Mouse (Mus musculus) embryo, embryonic 9.5 days (tissue): Measurements from ENCODE around the gene Gm27021.

Source experiments
- DNase-seq: peaks from one replicate; pipeline ENCODE4 v3.0.0-alpha.2; 2017; ENCODE audit errors: extremely low spot score

Gene Gm27021

DNA sequence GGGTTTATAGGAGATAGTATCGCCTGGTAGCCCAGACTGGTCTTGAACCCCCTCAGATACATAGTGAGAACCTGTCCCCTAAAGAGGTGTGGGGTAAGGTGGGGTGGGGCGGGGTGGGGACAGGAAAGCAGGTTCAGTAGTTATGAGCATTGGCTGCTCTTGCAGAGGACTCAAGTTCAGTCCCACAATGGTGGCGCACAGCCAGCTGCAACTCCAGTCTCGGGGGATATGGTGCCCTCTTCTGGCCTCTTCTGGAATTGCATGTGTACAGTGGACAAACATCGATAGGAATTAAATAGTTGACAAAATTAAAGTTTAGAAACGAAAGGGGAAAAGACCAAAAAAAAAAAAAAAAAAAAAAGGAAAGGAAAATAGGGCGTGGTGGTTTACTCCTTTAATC lies 68.4 kb downstream of the Gm27021 start:
- DNase-seq = peak; percentile 52

DNA sequence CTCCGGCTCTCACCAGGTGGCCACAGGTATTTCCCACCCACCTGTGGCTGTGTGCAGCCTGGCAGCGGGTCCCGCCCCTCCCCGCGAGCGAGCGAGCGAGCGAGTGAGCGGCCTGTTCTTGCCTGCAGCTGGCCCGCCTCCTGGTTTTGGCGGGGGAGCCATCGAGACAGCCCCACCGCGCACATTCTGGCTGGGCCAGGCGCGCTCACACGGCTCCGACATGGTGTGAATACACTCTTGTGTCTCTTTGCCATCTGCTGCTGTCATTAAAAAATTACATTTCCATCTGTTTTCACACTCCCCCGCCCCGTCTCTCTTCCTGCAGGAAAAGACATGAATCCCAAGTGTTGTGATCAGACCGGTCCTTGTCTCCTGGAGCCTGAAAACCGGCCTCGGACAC lies 69.3 kb downstream of the Gm27021 start:
- DNase-seq = no peak

DNA sequence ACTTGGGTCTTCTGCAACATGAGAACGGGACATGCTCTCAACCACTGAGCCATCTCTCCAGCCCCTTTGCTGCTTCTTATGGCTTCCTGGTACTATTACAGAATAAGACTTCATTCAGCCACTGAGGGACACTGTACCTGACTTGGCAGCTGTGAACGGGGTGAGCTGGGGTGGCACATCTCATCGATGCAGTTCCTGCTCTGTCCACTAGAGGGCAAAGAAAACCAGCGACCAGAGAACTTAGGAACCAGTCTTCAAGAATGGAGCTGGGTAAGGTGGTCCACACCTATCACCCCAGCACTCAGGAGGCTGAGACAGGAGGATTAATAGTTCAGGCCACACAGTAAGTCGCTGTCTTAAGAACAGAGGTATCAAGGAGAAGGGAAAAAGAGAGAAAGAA lies 71.9 kb downstream of the Gm27021 start:
- peak; percentile 75 for DNase-seq

DNA sequence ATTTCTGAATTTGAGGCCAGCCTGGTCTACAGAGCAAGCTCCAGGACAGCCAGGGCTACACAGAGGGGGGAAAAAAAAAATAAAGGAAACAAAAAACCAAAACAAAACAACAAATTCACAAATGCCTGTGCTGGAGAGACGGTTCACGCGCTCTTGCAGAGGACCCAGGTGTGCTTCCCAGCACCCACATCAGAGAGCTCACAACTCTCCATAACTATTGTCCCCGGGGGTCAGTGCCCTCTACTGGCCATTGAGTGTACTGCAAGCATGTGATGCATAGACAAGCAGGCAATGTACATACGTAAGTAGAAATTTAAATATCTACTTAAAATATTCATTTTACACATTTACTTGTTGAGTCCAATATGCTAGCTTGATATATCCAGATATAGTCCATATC lies 73.3 kb downstream of the Gm27021 start:
- DNase-seq = no peak

DNA sequence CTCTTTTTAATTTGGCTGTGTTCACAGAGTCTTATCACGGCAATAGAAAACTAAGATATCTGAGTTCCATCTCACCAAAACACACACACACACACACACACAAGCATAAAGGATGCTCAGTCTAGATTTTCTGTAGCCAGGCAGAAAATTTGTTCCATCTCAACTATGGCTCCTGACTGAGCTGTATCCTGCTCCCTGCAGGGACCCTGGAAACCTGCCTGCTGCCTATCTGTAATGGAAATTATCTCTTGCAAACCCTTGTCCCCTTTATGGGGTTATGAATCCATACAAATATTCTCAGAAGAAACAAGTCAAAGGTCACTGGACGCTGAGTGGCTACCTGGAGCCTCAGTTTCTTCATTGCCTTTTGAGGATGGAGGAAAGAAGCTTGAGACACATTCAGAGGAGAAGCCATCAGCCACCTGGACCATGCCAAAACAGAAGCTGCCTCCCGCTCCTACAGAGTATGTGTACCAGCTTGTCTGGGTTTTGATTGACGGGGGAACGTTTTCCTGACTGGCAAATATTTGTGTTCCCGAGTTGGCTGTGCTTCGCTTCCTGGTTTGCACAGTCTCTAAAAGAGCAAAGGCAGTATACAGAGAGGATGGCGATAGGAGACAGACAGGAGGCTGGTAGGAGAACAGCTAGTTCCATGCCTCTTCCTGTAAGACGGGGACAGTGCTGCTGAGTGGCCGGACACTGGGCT lies 76.1 kb downstream of the Gm27021 start:
- no peak for DNase-seq

DNA sequence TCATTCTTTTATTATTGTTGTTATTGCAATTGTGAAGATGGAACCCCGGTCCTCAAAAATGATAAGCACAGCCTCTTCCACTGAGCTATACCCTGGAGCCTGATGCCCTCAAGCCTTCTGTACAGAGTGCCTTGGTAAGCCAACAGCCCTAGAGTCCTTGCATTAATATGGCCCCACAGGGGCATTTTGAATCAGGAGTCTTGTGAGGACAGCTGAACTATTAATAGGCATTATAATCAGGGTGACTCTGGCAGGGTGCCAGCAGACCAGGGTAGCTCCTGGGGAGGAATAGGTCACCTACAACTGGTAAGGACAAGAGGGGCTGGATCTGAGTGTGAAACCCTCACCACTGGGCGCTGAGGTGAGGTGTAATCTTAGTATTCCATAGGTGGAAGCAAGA lies 78.0 kb downstream of the Gm27021 start:
- no peak for DNase-seq

DNA sequence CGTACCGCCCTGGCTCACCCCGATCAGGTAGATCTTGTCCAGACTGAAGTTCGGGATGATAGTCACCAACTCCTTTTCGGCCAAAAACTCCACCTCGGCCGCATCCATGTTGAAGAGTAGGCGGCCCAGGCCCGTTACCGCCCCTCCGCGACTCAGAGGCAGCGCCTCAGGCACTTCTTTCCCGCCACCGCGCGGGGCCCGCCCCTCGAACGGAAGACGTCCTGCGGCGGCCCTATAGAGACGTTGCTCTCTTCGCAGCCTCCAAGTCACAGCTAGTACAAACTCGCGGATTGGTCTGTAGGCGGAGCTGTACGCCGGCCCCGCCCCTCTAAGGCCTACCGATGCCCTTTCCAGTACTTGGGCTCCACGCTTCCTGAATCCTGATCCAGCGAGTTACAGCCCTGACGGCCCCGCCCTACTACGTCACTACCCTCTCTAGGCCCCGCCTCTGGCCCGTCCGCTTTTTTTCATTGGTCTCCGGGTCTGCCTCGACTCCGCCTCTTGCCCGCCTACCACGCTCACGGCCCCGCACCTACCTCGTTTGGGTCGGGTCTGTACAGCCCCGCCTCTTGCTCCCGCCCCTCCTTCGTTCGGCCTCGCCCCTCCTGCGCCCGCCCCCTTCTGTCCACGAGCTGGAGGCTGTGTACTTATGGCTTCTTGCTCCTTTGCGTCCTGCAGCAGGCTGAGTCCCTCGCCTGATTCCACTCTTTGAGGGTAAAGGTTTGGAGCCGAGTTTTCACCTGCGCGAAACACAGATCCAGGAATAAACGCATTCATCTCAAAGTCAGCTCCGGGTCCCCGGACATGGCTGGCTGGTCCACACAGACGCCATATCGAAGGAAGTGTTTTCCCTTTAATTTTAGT lies 78.7 kb downstream of the Gm27021 start, which contains the start of gene Gins2:
TSS of gene Gins2 (minus strand) at position 397 of the 864 bp plus-strand sequence.
- peak; percentile 100 for DNase-seq

DNA sequence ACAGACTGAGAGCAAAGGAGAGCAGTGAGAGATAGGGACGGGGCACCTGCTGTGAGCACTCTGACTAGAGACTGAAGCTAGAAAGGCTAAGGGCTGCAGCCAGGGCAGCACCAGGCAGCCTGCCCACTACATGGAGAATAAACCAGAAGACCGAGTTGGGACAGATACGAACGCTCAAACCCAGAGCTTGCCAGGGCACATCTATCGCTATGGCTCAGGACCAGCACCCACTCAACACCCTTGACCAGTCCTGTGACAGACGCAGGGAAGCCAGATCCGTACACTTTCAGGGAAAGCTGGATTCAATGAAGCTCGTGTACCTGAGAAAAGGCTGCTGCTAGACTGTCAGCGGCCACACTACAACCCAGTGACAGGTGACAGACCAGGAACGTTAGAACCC lies 82.4 kb downstream of the Gm27021 start:
- no peak for DNase-seq

DNA sequence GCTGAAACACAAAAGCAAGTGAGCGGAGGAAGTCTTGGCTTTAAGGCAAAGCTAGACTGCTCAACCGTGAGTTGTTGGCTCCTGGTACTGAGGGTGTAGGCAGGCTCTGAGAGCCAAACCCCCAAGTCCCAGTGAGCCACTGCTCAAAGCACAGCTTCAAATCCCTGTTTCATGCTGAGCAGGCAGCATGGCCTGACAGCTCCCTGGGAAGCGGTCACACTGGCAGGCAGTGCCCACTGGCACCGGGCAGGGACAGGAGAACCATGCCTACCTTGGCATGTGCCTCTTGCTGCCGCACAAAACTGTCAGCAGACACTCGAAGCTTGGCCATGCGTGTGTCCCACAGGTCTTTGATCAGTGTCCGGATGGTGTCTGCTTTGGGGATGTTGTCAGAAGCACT lies 86.1 kb downstream of the Gm27021 start:
- no peak for DNase-seq

DNA sequence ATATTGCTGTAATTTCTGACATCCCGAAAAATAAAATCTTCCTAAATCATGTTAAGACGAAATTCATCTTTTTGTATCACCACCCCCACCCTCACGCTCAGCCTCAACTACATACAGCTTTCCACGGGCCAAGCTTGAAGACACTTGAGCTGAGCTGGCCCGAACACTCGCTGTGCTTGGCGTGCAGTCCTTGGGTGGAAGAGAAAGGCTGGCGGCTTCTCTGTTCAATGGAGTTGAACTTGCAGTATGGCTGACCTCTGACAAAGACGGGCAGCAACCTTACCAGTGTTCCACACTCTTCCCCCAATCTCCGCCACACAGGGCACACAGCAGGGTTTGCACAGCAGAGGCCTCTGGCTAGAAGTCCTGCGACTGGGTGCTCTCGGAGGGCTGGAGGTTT lies 86.5 kb downstream of the Gm27021 start:
- no peak for DNase-seq

DNA sequence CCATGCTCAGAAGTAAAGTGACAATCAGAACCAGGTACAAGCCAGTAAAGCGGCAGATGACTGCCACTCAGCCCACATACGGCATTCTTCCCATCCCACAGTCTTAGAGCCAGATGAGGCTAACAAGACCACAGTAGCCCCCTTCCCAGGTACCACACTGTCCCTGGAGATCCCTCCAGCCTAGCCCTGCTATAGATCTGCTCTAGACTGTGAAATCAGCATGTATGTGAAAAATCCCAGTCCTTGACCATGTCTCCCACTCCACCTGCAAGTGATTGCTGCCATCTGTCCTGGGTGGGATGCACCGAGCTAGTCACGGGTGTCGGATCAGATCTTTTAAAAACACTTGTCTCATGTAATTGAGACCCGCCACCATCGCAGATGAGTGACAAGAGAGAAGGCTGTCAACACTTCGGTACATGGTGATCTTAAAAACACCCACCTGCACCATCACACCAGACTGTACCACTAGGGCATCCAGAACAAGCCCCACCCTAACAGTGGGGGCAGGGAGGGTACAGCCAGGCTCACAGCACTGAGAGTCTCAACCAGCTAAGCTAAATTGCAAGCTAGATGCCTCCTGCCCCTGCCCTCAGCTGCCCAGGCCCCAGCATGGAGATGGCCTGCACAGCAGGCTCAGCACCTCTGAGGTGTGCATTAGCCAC lies 87.4 kb downstream of the Gm27021 start:
- DNase-seq = no peak

DNA sequence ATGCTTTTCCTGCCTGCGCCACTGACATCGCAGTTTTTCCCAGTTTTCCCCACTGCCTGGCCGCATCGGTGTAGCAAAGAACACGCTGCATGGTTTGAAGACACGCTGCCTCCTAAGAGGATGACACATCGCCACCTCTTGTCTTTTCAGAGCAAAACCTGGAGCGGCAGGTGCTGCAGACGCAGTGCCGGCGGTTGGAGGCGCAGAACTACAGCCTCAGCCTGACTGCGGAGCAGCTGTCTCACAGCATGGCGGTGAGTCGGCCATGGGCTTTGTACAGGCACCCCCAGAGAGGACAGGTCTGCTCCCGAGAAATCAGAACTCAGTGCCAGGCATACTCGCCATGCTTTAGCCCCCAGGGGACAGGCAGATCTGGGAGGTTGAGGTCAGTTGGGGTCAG lies 90.1 kb downstream of the Gm27021 start:
- no peak for DNase-seq

DNA sequence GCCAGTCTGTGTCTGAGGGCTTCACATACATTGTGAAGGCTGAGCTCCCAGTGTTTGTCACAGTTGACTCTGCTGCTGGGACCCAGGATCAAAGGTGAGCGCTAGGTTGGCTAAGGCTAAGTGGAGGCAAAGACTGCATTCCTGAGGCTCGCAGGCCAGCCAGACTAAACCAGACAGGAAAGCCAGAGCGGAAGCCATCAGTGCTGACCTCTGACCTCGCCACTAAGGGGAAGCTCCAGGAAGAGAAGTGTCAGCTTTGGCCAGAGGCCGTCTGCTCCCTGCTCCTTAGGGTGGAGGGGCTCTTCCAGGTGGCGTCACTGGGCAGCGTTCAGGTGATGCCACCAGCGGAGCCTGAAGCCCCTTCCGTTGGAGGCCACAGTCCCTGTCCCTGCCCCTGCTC lies 92.1 kb downstream of the Gm27021 start:
- peak; percentile 71 for DNase-seq

DNA sequence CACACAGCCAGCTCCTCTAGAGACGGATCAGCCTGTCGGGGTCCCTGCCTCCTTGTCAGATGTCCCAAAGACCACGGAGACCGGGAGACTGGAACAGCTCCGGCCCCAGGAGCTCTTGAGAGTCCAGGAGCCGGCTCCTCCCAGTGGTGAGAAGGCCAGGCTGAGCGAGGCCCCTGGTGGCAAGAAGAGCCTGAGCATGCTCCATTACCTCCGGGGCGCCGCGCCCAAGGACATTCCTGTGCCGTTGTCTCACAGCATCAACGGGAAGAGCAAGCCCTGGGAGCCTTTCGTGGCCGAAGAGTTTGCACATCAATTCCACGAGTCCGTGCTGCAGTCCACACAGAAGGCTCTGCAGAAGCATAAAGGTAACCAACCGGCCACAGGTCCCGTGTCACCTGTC lies 92.9 kb downstream of the Gm27021 start:
- DNase-seq = no peak

DNA sequence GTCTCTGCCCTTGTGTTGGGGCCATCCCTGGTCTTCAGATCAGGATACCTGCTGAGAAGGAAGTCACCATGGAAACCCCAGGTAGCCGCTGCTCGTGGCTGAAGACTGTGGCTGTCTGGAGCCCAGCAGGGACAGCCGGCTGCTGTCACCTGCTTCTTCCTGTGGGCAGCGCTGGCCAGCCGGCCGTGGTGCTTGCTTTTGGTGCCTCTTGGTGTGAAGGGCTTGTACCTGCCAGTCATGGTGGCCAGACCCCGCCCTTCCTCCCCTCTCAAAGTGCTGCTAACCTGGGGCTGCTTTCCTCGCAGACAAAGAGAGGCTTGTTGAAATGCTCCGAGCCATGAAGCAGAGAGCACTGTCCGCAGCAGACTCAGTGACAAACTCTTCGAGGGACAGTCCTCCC lies 94.0 kb downstream of the Gm27021 start:
- no peak for DNase-seq

DNA sequence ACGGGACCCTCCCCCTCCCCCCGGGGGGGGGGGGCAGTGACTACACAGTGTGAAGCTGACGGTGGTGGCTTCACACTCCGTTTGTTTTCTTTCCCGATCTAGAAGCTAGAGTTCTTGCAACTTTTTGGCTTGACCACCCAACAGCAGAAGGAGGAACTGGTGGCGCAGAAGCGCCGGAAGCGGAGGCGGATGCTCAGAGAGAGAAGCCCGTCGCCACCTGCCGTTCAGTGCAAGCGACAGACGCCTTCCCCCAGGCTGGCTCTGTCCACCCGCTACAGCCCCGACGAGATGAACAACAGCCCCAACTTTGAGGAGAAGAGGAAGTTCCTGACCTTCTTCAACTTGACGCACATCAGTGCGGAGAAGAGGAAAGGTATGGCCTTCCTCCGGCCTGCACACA lies 95.3 kb downstream of the Gm27021 start:
- no peak for DNase-seq

DNA sequence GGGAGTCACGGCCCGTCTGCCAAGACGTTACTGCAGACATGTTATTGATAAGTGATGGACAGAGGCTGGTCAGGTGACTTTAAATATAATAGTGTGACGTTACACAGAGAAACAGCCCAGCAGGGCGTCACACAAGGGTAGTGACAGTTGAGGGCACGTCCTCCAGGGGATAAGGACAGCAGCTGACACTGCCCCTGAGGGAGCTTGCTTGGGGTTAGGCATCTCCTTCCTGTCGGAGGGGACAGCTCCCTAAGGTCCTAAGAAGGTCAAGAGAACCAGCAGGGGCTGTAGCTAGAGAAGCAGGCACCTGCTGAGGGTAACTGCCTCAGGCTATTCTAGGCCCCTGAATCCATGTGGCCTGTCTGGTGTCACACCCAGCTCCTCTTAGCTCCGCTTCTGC lies 96.3 kb downstream of the Gm27021 start:
- DNase-seq = no peak

DNA sequence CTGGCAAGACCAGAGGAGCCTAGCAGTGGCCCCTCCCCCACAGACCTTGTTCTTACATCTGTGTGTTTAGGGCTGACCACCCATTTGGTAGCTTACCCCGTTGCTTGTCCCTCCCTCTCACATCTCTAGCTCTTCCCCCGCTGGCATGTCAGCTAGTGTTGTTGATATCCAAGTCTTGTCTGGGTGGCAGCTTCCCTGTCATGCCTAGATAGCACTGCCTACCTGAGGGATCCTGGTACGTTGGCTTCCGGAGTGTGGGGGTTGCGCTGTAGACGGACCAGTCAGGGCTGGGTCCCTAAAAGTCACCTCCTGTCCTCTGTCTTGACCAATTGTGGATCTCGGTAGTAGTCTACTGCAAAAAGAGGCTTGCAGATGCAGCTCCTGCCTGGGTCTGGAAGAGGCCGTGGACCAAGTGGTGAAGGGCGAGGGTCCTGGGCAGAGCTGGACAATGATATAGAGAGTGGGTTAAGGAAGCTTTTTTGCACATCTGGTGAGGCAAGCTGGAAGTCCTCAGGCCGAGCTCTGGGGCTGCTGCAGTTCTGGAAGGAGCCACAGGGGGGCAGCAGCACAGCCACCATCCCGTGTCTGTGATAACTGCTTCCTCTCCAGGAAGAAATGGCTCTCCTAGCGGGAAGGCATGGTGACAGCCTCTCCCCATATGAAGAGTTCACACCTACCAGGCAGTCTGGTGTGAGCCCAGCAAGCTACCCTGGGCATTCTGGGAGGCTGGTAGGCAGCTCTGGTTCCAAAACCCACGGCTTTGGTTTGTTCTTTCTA lies 97.8 kb downstream of the Gm27021 start:
- DNase-seq = peak; percentile 85

DNA sequence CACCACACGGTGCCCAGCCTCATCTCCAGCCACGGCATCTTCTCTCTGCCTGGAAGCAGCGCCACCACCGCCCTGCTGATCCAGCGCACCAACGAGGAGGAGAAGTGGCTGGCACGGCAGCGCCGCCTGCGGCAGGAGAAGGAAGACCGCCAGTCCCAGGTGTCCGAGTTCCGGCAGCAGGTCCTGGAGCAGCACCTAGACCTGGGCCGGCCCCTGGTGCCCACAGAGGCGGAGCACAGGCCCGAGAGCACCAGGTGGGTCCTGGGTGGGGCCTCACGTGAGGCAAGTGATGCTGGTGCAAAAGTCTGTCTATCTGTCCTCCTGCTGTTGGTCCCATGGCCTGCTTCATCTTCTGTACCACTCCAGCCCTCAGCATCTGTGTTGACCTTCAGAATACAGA lies 98.8 kb downstream of the Gm27021 start:
- DNase-seq = no peak

DNA sequence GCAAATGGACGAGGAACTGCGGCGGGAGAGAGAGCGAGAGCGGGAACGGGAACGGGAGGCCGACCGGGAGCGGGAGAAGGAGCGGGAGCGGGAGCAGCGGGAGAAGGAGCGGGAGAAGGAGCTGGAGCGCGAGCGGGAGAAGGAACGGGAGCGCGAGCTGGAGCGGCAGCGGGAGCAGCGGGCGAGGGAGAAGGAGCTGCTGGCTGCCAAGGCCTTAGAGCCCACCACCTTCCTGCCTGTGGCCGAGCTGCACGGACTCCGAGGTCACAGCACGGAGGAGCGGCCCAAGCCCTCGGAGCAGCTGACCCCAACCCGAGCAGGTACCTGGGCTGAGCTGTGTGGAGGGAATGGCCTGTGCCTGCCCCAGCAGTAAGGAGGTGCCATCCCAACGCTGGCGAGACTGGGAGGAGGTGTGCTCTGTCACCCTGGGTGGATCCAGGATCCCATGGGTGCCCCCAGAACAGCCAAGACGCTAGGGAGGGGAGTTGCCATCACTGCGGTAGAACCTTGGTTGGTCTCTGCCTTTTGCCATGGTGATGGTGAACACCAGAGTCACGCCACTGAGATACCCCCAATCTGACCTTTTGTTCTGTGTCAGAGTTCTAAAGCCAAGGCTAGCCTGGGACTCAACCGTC lies 99.6 kb downstream of the Gm27021 start:
- DNase-seq = no peak

DNA sequence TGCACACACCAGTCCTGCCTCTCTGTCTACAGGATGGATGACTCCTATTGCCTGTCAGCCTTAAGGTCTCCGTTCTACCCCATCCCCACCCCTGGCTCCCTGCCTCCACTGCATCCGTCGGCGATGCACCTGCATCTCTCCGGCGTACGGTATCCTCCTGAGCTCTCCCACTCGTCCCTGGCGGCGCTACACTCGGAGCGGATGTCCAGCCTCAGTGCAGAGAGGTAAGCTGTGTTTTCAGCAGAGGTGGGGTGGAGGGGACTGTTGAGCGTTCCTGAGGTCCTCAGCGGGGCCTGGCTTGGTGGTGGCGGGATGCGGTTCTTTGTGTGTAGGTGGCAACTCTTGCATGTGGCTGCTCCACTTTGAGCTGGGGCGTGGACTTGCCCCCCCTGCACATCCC lies 100.1 kb downstream of the Gm27021 start:
- no peak for DNase-seq
